Mouse (Mus musculus): ENCODE results near the gene Trim8.

Trim8 gene

DNA sequence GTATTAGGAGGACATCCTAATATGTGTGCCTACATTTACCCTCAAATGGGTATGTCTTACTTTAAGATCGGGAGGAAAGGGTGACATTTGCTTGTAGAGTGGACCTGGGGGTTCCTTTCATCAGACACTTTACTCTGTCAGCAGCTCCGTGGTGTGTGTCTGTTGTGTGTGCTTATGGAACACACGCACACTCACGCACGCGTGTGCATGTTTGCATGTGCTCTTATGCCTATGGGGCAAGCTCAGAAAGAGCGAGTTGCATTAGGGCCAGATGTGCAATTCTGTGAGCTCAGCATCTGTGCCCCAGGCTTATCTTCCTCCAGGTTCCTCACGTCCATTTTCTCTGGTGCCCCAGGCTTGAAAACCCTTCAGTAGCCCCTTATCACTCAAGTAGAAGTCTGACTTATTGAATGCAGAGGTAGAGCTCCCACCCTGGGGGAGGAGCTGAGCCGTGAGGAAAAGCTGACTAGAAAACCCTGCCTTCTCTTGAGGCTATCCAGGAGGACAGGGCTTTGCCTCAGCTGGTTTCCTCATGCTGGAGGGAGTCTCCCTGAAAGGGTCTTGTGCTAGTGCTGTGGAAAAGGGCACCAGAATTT, 3.4 kb downstream of the Trim8 start:
- DNase-seq (ENCODE audit: low spot score) = no peak

DNA sequence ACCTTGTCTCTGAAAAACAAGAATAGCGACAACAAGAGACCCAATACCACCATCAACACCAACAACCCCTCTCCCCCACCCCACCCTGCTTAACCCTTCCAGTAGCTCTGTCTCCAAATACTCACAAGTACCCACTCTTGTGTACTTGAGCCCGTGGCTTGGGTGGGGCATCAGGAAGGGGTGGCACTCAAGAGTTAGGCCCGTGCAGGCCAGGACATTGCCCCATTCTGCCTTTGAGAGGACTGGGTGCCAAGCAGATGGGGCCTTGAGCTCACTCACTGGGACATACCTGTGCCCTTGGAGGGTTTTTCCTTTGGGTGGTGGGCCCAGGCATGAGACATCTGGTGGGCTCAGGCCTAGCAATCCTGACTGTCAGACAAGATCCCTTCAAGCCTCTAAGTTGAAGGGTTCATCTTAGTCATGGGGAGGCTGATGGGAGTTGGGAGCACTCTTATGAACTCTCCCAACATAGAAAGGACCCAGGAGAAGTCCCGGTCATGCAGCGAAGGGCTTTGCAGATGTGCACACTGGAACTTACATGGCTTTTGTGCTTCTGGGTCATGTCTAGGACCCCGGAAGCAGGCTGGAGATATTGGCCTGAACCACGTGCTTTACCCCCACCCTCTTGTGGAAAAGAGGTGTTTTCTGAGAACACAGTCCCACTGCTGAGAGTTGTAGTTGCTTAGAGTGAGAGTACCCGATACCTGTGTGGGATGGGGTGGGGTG, 4.3 kb downstream of the Trim8 start:
- DNase-seq (ENCODE audit: low spot score) = no peak

- DNase-seq (ENCODE audit: low spot score) = no peak
These were observed 4.8 kb downstream of the Trim8 start for GRCm38 (mm10) chr19:46506372-46506717.

GRCm38 (mm10) chr19:46507181-46507581, 5.7 kb downstream of the Trim8 start:
- no peak for DNase-seq (ENCODE audit: low spot score)

GRCm38 (mm10) chr19:46507806-46508205, 6.3 kb downstream of the Trim8 start:
- DNase-seq (ENCODE audit: low spot score) = no peak

- DNase-seq (ENCODE audit: low spot score) = no peak
These were observed 7.2 kb downstream of the Trim8 start for GRCm38 (mm10) chr19:46508738-46509137.

DNA sequence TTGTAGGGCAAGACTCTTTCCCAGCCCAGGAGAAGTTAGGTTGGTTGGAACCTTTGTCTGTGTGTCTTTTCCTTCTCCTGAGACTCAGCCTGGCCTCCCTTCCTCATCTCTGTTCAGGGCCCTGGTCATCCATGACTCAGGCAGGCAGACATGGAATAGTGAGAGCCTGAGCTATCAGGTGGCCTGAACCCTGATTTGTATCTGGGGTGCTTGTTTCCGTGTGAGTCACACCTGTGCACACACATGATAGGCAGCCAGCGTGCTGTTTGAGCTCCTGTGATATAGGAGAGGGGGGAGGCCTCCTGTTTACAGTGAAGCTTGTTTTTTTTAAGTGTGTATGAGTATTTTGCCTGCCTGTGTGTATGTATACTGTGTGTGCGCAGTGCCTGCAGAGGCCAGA, 7.7 kb downstream of the Trim8 start:
- DNase-seq (ENCODE audit: low spot score) = no peak

- no peak for DNase-seq (ENCODE audit: low spot score)
These were observed 8.2 kb downstream of the Trim8 start for GRCm38 (mm10) chr19:46509736-46510135.

- DNase-seq (ENCODE audit: low spot score) = no peak
These were observed 8.9 kb downstream of the Trim8 start for GRCm38 (mm10) chr19:46510401-46510800.

DNA sequence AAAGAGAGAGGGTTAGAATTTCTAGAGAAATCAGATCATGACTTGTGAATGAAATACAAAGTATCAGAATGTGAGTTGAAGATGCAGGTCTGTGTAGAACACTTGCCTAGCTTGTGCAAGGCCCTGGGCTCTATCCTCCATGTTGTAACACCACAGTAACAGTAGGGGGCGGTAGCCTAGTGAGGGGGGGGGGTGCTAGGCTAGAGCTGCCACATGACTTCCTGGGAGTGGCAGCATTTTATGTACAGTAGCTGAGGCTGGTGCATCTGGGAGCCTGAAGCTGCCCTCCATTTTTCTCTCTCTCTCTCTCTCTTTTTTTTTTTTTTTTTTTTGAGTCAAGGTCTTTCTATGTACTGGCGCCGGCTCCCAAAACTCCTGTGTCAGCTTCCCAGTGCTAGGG, 9.3 kb downstream of the Trim8 start:
- DNase-seq (ENCODE audit: low spot score) = no peak

GRCm38 (mm10) chr19:46511263-46511662, 9.8 kb downstream of the Trim8 start:
- no peak for DNase-seq (ENCODE audit: low spot score)

GRCm38 (mm10) chr19:46514387-46514786, 12.9 kb downstream of the Trim8 start:
- no peak for DNase-seq (ENCODE audit: low spot score)

DNA sequence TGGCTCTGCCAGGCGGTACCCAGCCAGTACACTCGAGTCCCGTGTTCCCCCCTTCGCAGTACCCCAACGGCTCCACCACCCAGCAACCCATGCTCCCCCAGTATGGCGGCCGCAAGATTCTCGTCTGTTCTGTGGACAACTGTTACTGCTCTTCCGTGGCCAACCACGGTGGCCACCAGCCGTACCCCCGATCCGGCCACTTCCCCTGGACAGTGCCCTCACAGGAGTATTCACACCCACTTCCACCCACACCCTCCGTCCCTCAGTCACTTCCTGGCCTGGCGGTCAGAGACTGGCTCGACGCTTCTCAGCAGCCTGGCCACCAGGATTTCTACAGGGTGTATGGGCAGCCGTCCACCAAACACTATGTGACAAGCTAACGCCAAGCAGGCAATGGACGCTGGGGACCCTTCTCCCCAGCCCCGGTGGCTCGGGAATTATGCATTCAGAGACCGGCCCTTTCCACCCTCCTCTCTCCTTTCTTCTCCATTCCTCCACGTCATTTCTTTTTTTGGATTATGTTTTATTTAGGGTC, 13.9 kb downstream of the Trim8 start:
- DNase-seq (ENCODE audit: low spot score) = no peak

DNA sequence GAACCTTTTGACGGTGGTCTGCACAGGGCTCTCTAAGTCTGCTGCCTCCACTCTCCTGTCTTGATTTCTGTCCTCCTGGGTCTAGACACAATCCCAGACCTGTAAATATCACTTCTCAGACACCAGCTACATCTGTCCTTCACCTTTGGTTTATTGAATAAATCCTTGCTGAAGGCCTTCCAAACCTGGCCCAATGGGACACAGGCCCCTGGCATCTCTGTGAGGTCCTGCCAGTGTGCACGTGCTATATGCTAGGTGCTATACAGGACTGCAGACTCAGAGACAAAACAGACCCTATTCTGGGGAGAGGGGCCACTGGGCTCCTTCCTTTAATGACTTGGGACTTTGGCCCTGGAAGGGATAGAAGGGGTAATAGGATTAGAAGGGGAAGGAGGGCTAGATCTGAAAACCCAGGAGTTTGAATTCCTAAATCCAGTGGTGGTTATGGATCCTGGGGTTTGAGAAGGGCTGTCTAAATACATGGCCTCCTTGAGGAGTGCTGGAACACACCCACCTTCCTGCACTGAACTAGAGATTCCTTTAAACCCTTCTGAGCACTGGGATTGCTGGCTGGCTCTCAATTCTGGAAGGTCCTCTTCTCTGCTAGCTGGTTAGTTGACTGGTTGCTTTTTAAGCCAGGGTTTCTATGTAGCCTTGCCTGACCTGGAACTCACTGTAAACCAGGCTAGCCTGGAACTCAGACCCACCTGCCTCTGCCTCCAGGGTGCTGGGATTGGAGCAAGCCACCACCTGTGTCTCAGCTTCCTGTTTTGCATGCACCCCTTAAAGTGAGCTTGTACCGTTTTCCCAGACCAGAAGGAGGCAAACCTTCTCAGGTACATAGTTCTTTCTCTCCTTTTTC, 15.4 kb downstream of the Trim8 start:
- no peak for DNase-seq (ENCODE audit: low spot score)

DNA sequence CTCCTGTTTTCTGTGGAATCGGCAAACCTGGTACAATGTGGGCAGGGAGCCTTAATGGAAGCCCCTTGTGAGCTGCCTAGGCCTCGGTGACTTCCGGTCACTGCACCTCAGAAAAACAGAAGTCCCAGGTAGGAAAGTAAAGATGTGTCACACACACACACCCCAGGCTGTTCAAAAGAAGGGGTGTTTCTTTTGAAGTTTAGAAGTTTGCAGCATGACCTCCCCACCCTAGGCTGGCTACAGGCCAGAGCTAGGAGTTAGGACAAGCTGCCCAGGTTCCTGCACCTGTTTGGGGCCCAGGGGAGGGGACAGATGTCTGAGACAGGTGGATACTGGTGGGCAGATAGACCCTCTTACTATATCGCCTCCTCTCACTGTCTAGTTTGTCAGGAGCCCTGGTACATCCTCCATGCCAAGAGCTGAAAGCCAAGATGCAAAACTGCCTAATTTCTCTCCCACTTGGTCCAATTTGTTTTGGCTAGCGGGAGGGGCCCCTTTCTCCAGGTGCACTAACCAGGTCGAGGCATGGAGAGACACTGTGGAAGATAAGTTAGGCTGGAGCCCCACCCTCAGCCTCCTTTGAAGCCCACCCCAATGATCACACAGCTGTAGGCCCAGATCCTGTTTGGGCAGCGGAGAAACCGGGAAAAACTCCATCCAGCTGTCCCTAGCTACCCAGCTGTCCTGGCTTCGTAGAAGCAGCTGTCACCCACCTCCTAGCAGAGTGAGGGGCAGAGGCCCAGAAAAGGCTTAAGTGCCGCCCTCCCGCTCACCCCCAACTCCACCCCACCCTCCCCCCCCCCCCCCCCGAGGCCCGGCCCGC, 16.2 kb downstream of the Trim8 start:
- DNase-seq (ENCODE audit: low spot score) = no peak

- DNase-seq (ENCODE audit: low spot score) = no peak
These were observed 16.9 kb downstream of the Trim8 start for GRCm38 (mm10) chr19:46518352-46518787.

DNA sequence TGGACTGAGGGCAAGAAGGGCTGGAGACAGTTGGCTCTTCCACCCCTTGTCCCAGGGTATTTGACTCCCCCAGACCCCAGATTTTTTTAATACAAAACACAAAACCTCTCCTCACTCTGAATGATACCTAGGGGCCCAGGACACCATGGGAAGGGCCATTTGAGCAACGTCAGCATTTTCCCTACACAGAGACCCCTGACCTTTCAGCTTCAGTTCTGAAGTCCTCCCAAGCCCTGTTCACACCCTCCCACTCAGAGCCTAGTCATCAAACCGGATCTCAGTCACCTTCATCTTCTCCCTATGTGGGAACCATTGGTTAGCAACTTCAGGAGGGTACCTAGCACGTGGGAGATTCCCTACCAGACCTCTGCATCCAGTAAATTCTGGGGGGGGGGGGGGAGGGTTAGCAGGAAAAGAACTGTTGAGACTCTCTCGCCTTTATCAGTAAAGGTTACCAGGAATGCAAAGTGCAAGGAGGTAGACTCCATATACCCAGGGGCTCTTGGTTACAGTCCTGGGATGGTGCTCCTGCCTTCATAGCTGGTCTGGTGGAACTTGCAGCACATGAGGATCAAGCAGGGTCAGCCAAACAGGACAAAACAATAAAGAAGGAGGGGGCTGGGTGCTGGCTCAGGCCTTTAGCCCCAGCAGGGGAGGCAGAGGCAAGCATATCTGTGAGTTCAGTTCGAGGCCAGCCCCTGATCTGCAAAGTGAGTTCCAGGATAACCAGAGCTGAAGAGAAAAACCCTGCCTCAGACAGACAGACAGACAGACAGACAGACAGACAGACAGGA, 17.5 kb downstream of the Trim8 start:
- DNase-seq (ENCODE audit: low spot score) = no peak

DNA sequence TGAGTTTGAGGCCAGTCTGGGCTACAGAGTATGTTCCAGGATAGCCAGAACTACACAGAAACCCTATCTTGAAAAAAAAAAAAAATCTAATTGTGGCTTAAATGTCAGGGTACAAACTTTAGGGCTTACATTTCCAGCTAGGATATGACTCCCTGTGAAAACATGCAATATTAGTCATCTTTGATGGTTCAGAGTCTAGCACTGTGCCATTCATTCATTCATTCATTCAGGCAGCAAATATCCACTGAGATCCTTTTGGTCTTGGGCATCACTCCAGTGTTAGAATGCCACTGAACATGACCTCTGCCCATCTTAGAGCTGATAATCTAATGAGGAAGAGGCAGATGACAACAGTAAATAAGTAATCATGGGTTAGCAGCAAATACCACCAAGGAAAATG, 20.2 kb downstream of the Trim8 start:
- DNase-seq (ENCODE audit: low spot score) = no peak

DNA sequence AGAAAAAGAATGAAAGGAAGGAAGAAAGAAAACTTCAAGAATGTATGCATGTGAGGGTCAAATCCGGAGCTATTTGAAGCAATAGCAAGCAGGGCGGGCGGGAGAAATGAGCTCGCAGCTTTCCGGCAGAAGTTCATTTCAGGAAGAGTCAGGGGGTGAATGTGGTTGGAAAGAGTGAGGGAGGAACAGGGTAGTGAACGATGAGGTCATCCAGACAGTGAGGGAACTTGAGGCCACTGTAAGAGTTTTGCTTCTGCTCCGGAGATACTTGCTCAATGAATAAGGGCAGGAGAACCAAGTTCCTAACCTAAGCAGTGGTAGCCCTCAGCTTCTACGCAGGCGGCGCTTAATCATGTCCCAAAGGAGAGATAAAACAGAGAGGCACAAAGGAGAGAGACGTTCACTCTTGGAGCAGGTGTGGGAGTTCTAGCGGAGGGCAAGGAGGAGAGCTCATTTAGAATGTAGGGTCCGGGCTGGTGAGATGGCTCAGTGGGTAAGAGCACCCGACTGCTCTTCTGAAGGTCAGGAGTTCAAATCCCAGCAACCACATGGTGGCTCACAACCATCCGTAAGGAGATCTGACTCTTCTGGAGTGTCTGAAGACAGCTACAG, 21.0 kb downstream of the Trim8 start:
- DNase-seq (ENCODE audit: low spot score) = no peak

GRCm38 (mm10) chr19:46523131-46523479, 21.6 kb downstream of the Trim8 start:
- no peak for DNase-seq (ENCODE audit: low spot score)

Measured in ovary, postnatal 36 days (tissue).